Comparison of ENCODE assay signal across 9 mouse cellular contexts in the genomic region with DNA sequence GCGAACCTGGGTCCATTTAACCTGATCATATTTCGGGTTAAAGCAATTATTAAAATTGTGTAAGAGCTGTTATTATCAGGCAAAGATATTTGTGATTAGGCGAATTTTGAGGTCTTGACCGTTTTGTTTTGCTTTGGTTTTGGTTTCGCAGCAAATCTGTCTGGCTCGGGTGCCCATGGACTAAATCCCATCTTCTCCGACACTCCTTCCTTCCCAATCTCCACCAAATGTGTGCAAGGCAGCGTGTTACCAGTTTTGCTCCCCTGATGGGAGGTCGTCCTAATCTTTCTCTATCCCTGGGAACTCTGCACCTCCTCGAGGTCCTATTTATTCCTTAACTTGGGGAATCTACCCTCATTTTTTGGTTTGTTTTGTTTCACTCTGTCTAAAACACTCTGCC. TPM values are rescaled to one million over a fixed set of nuclear protein-coding genes. Genes with fewer than 3 reads are reported as not detected.
DNase-seq lines count a peak whose midpoint lies in the region; ATAC-seq and TF ChIP-seq lines count a peak whose summit lies in the region.
"Had no signal": no experiment of that assay in that cellular context is flagged by ENCODE, and none has a peak within 500 bp of the region (broad histone marks: within the 10 kb centered on the region; RNA-seq: fewer than 3 reads in every experiment).

No protein-coding gene starts in this region.

- H3K4me3 ChIP-seq in megakaryocyte, embryonic 14.5 days (replicated peaks): peak overlapping the region; percentile 94
- peak overlapping the region; percentile 70 for H3K4me3 ChIP-seq in limb, embryonic 12.5 days (replicated peaks)
- H3K4me3 ChIP-seq in small intestine, adult 2 months (ENCODE audit: low read depth, low read length): peak overlapping the region; percentile 80

- H3K4me2 ChIP-seq in limb, embryonic 12.5 days: peak overlapping the region; percentile 62

- H3K9me3 ChIP-seq in megakaryocyte, embryonic 14.5 days: no peaks in the 10 kb centered on the region
- no peaks in the 10 kb centered on the region for H3K9me3 ChIP-seq in limb, embryonic 12.5 days

- no peak for TF ChIP-seq POLR2A in small intestine, adult 2 months (IDR thresholded peaks at IDR 0.05; ENCODE audit: low read depth, low read length)

- TF ChIP-seq CTCF in small intestine, adult 2 months (IDR thresholded peaks at IDR 0.05; ENCODE audit: extremely low read depth, insufficient read length, insufficient replicate concordance, low read depth, low read length): no peak

- peak; percentile 33; the same call in 1 of the 2 replicates for ATAC-seq in cerebellum, adult (ENCODE audit: insufficient number of reproducible peaks, low FRiP score, low TSS enrichment)
- no peak for ATAC-seq in megakaryocyte, adult 5-6 weeks (ENCODE audit: poor library complexity, severe bottlenecking)
- ATAC-seq in limb, embryonic 12.5 days (ENCODE audit: insufficient number of reproducible peaks, insufficient read depth, low FRiP score, low TSS enrichment, low read depth): no peak

- H3K36me3 ChIP-seq in megakaryocyte, embryonic 14.5 days (replicated peaks; ENCODE audit: low read length): no peaks in the 10 kb centered on the region
- H3K36me3 ChIP-seq in limb, embryonic 12.5 days: no peaks in the 10 kb centered on the region
- no peaks in the 10 kb centered on the region for H3K36me3 ChIP-seq in small intestine, adult 2 months (ENCODE audit: control insufficient read depth, insufficient read depth, low read length)

- peak overlapping the region; percentile 86 for H3K9ac ChIP-seq in limb, embryonic 12.5 days (replicated peaks)

- H3K27ac ChIP-seq in limb, embryonic 12.5 days: peak overlapping the region; percentile 99
- H3K27ac ChIP-seq in small intestine, adult 2 months (ENCODE audit: insufficient read depth, low read depth, low read length): peak overlapping the region; percentile 80

- WGBS in limb, embryonic 12.5 days: 2% methylated on average over 10 of the region's 10 CpGs
- 3% methylated on average over 10 of the region's 10 CpGs for WGBS in small intestine, adult 2 months

- H3K27me3 ChIP-seq in megakaryocyte, embryonic 14.5 days (replicated peaks): no peaks in the 10 kb centered on the region
- H3K27me3 ChIP-seq in limb, embryonic 12.5 days: no peaks in the 10 kb centered on the region
- H3K27me3 ChIP-seq in small intestine, adult 2 months (ENCODE audit: control insufficient read depth, insufficient read depth, low read length): no peaks in the 10 kb centered on the region

- H3K4me1 ChIP-seq in megakaryocyte, embryonic 14.5 days: peaks cover 45% of the 10 kb centered on the region
- H3K4me1 ChIP-seq in limb, embryonic 12.5 days (replicated peaks): peaks cover 7% of the 10 kb centered on the region; the same call in 1 of the 2 replicates
- no peaks in the 10 kb centered on the region for H3K4me1 ChIP-seq in small intestine, adult 2 months (ENCODE audit: control insufficient read depth, insufficient read depth, insufficient read length, low read length)

- DNase-seq in cerebellum, postnatal 14 days: no peak
- no peak for DNase-seq in urinary bladder, adult 2 months (ENCODE audit: low spot score)
- DNase-seq in cerebellum, adult 8-10 months: no peak

RNA-seq across cellular contexts. Expression of a gene that starts 20.5 kb away (rescaled TPM):
- polyA plus RNA-seq in megakaryocyte, embryonic 14.5 days (2012; ENCODE audit: insufficient read depth, low replicate concordance): not detected in 2 replicates
- not detected in 2 replicates for total RNA-seq in megakaryocyte, adult 5-6 weeks (2015)
- not detected in 2 replicates for total RNA-seq in megakaryocyte, adult 5-6 weeks (2017)
- polyA plus RNA-seq in limb, embryonic 12.5 days (2016; fragmentation: Nextera tagmentation; extraction: Ambion mirVana): 0.10 and 0.12 TPM in 2 replicates
- polyA plus RNA-seq in small intestine, adult 2 months (2012; rRNA removed): 0.05 TPM in 1 of 2 replicates, not detected in the other
- not detected in 2 replicates for polyA plus RNA-seq in urinary bladder, adult 2 months (2012; rRNA removed)
- total RNA-seq: layer of hippocampus, adult 8-10 months had no signal

RNA-seq across cellular contexts. Expression of a gene that starts 21.5 kb away (rescaled TPM):
- 1.6 and 7.8 TPM in 2 replicates for polyA plus RNA-seq in megakaryocyte, embryonic 14.5 days (2012; ENCODE audit: insufficient read depth, low replicate concordance)
- total RNA-seq in megakaryocyte, adult 5-6 weeks (2015): 5.1 and 5.2 TPM in 2 replicates
- 6.8 and 11.2 TPM in 2 replicates for total RNA-seq in megakaryocyte, adult 5-6 weeks (2017)
- polyA plus RNA-seq in limb, embryonic 12.5 days (2016; fragmentation: Nextera tagmentation; extraction: Ambion mirVana): 14.4 and 15.2 TPM in 2 replicates
- polyA plus RNA-seq in small intestine, adult 2 months (2012; rRNA removed): 0.95 and 1.2 TPM in 2 replicates
- polyA plus RNA-seq in urinary bladder, adult 2 months (2012; rRNA removed): 7.9 TPM in 2 replicates

RNA-seq across cellular contexts. Expression of a gene that starts 43.5 kb away (rescaled TPM):
- polyA plus RNA-seq in megakaryocyte, embryonic 14.5 days (2012; ENCODE audit: insufficient read depth, low replicate concordance): not detected in 2 replicates
- total RNA-seq in megakaryocyte, adult 5-6 weeks (2015): not detected in 2 replicates
- total RNA-seq in megakaryocyte, adult 5-6 weeks (2017): not detected in 2 replicates
- polyA plus RNA-seq in limb, embryonic 12.5 days (2016; fragmentation: Nextera tagmentation; extraction: Ambion mirVana): 1.8 and 1.9 TPM in 2 replicates
- polyA plus RNA-seq in small intestine, adult 2 months (2012; rRNA removed): not detected in 2 replicates
- polyA plus RNA-seq in urinary bladder, adult 2 months (2012; rRNA removed): 0.04 TPM in 1 of 2 replicates, not detected in the other
